Mouse (Mus musculus): ENCODE data around the gene Il17rd. TPM values are rescaled to one million over a fixed set of nuclear protein-coding genes. Genes with fewer than 3 reads are reported as not detected.

Il17rd gene
- total and polyA plus RNA-seq, 3 experiments: 1.3 to 3.4 (median 2.0) TPM

DNA sequence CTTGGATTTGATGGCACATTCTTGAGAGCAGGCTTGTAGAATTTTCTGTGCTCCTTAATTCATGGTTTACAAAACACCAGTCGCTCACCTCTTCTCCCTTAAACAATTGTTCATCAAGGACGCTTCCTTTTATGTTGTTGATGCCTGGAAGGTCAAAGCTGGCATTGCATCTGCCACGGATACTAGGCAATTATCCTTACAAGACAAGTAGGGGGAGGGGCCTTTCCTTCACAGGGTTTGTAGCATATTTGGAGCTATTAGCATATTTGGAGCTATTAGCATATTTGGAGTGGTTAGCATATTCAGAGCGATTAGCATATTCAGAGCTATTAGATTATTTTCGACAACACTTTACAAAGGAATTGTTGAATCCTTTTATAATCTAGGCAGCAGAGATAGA, 55.5 kb downstream of the Il17rd start:
- DNase-seq: no peak

DNA sequence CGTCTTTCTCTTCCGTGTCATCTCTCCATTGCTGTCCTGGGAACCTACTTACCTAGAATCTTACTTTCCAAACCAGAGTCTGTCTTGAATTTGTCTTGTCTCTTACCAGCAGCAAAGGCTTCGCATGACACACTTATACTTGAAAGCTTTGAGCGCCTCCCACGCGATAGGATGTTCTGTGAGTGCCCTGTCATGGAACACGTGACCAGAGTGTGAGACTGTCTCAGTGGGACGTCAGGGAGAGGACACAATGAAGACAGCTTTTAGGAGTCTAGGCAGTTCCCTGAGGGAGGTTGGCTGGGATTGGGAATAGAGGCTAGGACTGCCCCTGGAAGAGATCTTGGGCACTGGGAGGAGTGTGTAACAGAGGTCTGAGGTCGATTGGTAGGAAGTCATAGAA, 57.4 kb downstream of the Il17rd start:
- no peak for DNase-seq

DNA sequence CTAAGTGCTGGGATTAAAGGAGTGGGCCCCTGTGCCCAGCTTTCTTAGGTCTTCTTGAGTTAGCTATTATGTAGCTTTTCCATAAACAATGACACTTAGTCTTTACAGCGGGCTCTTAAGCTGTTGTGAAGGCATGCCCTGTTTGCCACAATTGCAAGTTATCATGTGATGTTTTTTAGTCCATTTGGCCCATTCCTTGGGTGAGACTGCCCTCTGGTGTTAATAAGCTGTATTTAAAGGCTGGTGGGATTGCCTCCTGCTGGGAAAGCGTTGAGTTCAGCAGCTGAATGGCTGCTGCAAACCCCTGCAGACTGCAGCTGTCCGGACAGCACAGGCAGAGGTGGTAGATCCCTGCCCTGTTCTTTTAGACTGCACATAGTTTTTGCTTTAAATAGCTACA, 58.0 kb downstream of the Il17rd start:
- peak; percentile 79 for DNase-seq

DNA sequence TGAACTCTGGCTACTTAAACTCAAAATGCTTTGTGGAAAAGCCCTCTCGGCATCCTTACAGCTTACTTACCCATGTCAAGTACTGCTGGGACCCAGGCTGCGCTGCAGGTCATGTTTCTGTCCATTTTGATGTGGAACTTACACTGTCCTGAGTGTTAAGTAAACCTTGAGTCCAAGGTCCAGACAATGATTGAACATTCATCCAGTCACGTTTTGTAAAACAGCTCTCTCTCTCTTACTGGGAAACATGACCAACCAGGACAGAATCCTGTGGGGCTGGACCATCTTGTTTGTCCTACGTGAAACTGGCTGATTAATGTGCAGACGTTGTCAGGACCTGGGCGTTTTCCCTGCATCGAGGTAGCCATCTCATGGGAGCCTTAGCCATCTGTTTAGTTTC, 63.0 kb downstream of the Il17rd start:
- DNase-seq: no peak

DNA sequence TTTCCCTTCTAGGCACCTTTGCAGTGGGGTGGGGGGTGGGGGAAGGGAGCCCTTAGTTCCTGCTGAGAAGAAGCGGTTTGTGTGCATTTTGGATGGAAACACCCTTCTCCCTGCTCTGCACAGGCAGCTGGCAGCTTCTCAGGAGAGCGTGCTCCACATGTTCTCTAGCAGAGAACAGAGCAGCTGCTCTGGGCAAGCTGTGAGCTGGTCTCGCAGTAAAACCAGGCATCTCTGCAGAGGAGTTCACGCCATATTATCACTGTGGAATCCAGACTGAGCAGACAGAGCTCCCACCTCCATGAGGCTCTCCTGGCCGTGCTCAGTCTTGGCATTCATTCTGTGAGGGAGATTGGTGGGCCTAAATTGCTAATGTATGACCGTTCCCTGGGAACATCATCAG, 64.0 kb downstream of the Il17rd start:
- DNase-seq: no peak

DNA sequence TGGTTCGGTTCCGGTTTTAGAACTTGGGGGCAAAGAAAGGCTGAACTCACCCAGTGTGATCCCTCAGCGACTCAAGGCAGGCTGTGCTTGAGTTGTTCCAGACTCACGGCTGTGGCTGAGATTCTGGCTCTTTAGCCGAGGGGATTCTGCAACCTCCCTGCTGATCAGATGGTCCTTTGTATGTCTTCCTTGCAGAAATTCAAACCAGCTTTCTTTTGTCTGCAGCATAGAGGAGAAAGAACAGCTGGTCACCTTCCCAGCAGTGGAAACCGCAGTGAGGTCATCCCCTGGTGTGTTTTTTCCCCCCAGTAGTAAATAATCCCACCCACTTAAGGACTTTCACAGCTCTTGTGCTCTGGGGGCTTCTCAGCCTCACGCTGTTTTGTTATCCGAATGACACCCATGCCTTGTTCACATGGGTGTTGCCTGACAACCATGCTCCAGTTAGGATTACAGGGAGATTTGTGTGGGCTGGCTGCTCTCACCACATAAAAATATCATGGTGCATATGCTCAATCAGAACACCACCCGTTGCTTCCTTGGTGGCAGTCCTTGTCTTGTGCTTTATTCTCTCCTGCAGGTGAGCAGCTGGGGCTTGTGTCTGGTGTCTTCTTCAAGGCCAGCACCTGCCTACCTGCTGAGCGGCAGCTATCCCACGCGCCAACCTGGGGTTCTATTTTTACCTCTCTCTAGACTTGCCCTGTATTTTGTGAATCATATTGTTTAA, 67.2 kb downstream of the Il17rd start:
- DNase-seq: no peak

DNA sequence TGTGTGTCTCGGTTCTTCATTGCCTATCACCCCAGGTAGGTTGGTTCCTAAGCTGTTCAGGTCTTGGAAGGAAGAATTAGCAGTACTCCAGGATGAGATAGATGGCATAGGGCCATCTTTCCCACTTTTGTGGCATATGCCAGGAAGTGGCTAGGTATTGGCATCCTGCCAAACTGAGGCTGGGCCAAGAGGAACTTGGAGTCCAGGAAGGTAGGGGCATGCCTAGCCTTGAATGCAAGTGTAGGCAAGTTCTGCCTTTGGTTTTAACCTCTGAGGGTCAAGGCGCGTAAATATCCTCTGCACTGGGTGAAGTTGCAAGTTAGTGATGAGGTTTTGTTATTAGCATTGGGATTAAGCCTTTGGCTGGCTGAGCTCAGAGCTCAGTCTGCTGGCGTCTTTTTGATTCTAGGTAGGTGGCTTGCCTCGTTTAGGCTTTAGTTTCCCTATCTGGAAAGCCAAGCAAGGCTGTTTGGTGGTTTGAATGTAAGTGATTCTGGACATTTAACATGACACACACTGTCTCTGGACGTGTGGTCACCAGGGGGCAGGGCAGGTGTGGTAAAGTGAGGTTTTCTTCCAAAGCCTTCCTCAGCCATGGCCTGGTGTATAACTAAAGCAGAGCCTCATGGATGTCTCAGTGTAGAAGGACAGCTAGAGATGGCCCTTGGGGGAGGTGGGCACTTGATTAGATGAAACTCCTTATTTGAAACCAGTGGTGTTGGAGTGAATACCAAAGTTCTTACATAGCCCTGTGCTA, 70.2 kb downstream of the Il17rd start:
- no peak for DNase-seq

DNA sequence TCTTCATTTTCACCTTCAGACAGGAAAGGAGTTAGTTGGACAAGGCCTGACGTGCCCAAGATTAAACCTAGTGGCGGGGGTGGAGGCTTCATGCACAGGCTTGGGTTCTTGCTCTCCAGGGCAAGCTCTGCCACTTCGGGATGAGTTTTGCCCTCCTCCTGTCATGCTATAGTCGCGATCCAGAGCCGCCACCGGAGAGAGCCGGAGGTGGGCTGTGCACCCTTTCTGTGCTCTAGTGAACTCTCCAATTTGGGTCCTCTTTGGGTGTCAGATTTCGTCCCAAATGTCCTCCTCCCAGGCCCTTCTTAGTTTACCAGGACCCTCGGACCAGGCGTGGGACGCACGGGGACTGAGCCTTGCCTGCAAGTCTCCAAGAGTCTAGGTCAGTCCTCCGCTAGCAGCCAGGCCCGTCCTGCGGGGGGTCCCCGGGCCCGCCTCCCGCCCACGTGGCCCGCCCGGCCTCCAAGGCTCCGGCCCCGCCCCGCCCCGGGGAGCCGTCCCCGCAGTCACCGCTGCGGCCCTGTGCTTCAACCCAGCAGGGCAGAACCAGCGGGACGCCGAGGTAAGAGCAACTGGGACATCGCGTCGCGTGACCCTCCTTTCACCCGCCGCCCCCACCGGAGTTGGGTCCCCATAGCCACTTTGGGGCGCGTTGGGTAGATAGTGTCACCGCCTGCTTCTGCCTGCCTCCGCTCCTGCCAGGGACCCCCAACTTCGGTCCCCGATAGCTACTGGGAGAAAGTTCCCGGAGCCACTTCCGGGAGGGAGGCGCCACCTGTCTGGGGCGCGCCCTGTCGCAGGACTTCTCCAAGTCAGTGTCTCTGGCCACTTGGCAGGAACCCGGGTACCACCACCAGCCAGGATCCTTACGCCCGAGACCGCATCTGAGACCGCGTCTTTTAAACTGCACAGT, 75.9 kb downstream of the Il17rd start, which contains the start of gene Arhgef3:
Gene Arhgef3 (plus strand): TSS at position 538 of the 913 bp plus-strand sequence.
- DNase-seq: peak; percentile 90

DNA sequence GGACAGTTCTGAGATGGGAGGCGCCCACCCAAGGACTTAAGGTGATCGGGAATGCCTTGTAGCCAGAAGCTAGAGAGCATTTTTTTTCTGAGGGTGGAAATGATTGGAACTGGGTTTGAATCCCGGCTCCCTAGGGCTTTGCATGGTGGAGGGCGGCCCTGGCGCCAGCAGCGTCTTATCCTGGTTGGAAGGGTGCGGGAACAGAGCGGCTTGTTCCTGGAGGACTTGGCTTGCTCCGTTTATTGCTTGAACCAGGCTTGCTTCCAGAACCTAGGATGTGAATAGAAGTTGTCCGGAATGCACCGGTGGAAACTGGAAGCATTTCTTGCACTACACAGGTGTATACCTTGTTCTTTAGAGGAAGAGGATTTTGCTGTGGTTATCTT, 76.5 kb downstream of the Il17rd start:
- DNase-seq: no peak

DNA sequence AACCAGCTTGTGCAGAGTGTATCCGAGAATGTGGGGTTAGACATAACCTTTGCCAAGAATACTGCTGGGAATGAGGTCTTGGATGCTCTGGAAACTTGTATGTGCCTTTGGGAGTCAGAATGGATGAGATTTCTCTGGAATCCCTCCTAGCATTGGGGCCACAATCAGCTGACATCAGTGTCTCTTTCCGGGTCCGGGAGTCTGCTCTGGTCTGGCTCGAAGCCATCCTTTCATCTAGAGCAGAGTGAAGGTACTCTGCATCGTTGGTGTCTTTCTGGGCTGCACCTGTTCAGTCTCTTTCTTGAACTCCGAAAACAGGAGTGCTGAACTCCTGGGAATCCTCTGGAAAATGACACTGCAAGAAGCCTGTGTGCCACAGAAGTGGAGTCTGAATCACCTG, 77.2 kb downstream of the Il17rd start:
- DNase-seq: no peak

DNA sequence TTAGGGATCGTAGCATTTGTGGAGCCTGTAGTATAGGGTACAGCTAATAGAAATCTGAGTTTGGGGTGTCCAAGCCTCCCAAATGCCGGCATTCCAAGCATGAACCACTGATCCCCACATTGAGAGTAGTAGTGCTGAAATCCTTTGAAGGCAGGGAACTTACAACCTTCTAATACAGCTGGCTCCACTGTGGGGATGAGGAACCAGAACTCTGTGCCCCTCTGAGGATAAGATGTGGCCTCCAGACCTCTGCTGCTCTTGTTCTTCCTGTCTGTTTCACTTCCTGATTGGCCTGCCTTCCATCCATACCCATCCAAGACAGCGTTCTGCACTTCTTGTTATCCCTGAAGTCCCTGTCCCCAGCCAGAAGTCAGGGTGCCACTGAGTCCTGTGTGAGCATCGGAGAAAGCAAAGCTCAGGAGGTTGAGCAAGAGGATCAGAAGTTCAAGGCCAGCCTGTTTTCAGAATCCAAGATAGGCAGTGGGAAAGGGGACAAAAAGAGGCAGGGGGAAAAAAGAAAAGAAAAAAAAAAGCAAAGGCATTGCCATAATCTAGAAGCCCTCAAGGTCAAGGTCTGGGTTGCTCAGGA, 77.9 kb downstream of the Il17rd start:
- peak; percentile 19 for DNase-seq

DNA sequence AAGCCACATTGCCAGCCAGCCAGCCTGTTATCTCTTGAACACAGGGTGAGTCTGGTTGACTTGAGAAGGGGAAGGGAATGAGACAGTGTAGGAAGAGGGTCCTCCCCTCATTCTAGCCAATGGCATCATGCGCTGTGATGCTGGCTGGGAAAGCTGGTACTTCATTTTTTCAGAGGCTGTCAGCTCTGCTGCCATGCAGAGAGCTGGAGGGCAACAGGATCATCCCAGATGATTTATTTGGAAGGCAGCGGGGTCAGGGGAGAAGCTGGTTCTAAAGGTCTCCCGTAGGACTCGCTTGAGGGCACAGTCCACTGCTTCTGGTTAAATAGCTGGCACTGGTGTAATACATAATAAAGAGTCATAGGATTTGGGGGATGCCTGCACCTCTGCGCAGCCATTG, 79.8 kb downstream of the Il17rd start:
- DNase-seq: no peak

DNA sequence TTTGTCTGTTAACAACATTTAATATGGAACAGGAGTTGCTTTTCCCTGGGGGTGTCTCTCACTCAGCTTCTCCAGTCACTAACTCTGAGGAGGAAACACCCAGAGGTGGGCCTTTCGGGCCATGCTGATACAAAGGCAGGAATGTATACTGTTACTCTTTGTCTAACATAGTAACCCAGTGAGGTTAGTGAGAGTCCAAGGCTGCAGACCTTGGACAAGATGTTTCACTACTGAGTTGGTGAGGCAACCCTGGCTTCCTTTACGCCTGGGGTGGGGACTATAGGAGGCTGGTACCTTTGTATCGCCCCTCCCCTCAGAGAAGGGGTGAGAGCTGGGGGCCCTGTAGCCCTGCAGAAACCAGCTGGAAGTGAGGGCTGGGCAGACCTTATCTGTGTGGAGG, 83.9 kb downstream of the Il17rd start:
- DNase-seq: peak; percentile 58

DNA sequence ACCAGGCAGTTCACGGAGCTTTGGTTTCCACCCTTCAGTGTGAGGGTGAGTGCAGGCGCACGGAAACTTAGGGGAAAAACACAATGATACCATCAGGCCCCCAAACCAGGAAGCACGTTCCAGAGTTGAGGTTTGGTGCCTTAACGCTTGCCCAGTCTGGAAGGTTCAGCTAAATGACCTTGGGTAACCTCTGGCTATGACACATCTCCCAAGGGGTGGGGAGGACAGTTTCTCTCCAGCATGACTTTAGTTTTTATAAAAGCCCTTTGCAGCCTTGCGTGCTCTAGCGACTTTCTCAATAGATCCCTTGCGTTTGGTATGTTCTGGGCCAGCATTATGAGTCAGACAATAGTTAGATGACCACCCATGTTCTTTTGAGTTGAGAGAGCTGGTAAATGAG, 84.8 kb downstream of the Il17rd start:
- DNase-seq: peak; percentile 82

DNA sequence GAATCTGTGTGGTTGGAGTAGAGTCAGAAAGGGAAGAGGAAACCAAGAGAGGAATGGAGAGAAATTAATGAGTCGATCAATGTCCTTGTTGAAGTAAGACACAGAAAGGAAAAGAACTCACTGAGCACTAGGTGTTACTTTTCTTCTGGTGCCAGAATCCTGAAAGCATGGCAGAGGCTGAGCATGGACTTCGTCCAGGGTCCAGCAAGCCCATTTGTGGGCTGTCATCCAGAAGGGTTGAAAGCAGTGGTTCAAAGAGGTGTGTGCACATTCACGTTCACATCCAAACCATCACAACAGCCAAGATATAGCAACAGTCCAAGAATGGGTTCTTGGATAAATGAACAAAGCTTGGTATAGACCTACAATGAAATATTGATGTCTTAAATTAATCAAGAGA, 91.3 kb downstream of the Il17rd start:
- no peak for DNase-seq

DNA sequence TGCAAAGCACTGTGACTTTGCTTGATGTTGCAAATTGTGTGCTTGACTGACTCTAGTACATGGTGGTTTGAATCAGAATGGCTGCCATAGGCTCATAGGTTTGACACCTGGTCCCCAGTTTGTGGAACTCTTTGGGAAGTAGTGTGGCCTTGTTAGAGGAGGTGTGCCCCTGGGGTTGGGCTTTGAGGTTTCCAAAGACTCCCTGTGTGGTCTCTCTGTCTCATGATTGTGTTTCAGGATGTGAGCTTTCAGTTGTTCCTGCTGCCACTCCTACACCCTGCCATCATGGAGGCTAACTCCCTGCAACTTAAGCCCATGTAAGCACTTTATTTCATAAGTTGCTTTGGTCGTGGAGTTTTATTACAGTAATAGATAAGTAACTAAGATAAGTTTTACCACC, 91.9 kb downstream of the Il17rd start:
- DNase-seq: no peak

DNA sequence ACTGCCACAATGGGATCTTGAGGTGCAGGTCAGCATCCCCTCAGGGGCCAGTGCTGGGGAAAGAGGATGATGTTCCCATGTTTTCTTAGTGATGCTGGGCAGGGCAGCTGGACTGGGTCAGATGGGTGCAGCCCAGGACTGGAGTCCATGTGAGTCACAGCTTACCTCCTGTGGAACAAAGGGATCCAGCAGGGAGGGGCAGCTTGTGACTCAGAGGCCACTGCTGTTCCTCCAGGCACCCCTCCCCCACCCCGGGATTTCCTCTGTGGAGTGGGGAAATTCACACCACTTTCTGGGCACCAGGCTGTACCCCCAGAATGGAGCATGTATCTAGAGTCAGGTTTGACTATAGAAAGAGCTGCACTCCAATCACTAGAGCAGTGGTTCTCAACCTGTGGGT, 92.8 kb downstream of the Il17rd start:
- DNase-seq: peak; percentile 50

DNA sequence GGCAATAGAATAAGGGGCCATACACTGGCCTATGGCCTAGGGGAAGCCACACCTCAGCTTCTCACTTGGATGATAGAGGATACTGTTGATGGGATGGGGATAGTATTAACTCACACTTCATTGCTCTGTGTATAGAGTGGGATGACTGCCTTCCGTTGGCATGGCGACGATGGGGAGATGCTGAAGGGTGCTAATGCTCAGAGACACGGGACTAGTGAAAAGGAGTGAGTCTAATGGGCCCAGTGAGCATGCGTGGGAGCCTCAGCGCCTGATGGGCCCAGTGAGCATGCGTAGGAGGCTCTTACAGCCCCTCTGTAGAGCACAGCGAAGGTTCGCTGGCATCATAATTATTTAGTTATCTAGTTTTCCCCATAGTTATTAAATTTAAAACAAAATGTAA, 100.2 kb downstream of the Il17rd start:
- no peak for DNase-seq

DNA sequence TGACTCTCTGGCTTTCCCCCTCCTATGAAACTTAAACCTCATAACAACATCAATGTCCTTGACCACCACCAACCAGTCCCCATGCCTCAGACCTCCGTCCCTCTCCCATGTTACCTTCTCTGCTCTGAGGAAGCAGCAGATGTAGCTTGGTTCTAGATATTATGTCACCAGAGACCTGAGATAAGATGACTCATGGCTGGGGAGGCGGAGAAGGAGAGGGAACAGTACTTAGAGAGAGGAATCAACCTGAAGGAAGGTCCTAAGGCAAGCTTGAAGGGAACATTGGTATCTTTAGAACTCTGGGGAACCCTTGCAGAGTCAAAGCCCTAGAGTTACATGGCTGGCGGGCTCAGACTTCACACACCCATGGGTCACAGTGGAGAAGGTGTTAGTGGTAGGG, 101.2 kb downstream of the Il17rd start:
- DNase-seq: no peak

DNA sequence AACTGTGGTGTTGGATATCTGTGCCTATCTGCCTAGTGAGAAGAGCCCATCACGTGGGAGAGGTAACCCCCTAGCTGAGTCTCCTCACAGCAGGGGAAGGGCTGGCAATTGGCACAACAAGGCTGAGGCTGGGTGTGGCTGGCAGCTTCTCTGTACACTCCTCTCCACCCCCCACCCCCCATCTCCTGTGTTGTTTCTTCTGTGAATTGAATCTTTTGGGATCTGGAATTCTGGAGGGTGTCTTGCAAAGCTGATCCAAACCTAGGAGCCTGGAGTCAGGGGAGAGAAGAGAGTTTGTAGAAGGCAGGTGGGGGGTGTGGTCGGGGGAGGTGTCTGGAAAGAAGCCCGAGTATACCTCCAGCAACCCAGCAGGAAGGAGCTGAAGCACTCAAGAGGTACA, 102.7 kb downstream of the Il17rd start:
- no peak for DNase-seq

DNA sequence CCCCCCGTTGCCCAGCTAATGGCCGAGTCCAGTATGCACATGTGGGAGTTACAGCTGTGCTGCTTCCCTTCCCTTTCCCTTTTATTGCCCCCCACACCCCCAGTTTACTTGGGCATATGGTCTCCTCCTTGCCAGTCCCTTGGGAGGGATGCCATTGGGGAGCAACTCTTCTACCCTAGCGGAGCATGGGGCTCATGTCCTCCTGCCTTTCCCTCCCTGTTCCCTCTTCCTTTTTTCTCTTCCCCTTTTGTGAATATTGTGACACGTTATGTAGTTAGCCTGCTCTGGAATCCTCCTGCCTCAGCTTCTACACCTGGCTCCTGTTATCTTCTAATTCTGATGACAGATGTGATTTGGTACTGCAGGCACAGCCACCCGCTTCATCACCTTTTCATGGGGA, 103.9 kb downstream of the Il17rd start:
- no peak for DNase-seq
